Mouse (Mus musculus) A20 (cell line): ENCODE measurements around the gene Ccr6.
"Not testable (repeated sequence)": the region's sequence is repeated elsewhere in the genome, so short reads cannot be mapped to it uniquely, and the experiment has no call there.

Source experiments
- DNase-seq: peaks from one replicate; pipeline ENCODE4 v3.0.0-alpha.2; 2011; ENCODE audit warnings: low read depth, low spot score

Ccr6 gene

GRCm38 (mm10) chr17:8235743-8236142 lies at the start of gene Ccr6:
Gene Ccr6 (plus strand): TSS chr17:8236043.
- no peak for DNase-seq

- DNase-seq = no peak
Observed at GRCm38 (mm10) chr17:8193678-8194077, 42.2 kb upstream of the Ccr6 start.

DNA sequence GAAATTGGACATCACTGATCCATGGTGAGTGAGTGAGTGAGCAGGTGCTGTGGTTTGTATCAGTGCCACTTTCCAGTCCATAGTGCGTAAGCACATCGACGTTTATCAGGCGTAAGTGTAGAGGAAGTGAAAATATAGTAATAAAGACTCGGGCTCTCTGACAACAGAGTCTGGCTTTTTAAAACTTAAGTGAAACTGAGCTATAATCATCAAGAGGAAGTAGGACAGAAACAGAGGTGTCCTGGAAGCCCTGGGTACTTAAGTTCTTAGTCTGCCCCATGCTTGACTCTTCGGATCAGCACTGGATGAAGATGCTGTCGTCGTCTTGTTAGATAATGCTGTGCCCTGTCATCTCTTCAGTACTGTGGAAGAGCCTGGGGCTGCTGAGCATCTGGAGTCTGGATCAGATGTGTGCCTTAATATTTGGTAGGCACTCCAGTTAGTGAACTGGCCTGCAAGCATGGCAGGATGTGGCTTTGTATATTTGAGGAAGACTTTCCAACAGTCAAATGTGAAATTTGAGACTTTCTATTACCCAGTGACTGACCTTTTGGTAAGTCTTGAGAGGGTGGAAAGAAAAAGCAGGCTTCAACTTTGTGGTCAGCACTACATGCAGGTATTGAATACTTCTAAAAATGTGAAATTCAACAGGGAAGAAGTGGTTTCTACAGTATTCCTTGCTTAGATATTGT lies 40.0 kb upstream of the Ccr6 start:
- DNase-seq = peak; percentile 86

DNA sequence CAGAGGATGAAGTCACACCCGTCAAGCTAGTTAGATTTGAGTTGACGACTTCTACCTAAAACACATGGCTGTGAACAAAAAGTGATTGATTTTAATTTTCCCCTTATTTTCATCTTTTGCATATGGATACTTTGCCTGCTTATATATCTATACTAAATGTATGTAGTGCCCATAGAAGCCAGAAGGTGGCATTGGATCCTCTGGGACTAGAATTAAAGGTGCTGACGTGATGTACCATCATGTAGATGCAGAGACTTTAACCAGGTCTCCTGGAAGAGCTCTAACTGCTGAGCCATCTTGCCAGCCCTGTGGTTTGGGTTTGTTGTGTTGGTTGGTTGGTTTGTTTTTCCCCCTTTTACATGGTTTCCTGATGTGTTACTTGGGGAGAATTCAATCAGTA lies 38.2 kb upstream of the Ccr6 start:
- DNase-seq = peak; percentile 30

- no peak for DNase-seq
Observed at GRCm38 (mm10) chr17:8199067-8199935, 36.5 kb upstream of the Ccr6 start.

DNA sequence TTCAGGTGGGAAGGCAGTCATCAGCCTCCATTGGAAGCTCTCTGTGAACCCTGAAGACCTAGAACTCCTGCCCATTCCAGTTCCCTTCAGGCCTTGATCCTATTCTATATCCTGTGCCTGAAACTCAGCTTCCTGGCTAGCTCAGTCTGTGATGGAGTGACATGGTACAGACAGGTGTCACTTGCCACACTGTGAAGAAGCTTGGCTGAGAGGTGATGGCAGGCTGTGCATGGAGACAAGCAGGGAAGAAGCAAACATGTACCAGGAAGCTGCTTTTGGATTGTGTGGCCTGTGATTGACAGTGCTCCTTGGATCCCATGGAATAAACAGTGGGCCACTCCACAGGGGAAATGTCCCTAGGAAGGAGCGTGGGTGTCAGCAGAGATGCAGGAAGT lies 35.9 kb upstream of the Ccr6 start:
- no peak for DNase-seq

- DNase-seq = no peak
Observed at GRCm38 (mm10) chr17:8203487-8203886, 32.4 kb upstream of the Ccr6 start.

- DNase-seq = not testable (repeated sequence)
Observed at GRCm38 (mm10) chr17:8205221-8205631, 30.6 kb upstream of the Ccr6 start.

DNA sequence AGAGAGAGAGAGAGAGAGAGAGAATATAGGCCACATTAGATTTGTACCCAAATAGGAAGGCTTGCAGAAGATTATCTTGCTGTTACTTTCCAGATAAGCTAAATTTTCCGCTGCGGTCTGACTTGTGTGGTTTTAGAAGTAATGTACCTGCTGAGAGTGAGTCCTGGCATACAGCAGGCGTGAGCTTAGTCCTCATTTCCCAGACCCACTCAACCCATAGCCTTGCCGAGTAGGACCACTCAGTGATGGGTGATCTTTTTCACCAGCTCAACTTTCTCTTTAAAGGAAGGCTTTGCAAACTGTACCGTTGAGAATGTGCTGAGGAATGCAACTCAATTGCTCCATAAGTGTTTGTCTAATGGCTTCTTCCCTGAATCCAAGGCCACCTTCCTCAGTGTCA lies 29.2 kb upstream of the Ccr6 start:
- no peak for DNase-seq

GRCm38 (mm10) chr17:8209696-8210095 lies 26.1 kb upstream of the Ccr6 start:
- DNase-seq = no peak

- DNase-seq = no peak
Observed at GRCm38 (mm10) chr17:8210170-8210569, 25.7 kb upstream of the Ccr6 start.

- no peak for DNase-seq
Observed at GRCm38 (mm10) chr17:8210675-8211074, 25.2 kb upstream of the Ccr6 start.

DNA sequence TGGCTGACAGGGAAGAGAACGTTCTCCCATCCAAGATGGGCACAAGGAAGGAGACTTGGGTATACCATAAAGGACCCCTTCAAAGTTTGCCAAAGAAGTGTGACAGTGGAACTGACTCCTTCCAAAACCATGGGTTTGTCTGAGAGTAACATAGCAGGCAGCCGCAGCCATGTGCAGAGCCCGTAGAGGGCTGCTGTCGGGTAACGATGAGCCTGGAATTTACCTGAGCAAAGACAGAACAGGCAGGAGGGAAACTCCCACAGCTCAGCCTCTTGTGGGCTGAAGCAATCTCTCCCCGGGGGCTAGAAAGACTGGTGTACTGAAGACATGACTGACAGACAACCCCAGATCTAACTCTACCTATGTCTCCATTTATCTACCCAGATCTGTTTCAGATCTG lies 24.4 kb upstream of the Ccr6 start:
- DNase-seq = no peak

DNA sequence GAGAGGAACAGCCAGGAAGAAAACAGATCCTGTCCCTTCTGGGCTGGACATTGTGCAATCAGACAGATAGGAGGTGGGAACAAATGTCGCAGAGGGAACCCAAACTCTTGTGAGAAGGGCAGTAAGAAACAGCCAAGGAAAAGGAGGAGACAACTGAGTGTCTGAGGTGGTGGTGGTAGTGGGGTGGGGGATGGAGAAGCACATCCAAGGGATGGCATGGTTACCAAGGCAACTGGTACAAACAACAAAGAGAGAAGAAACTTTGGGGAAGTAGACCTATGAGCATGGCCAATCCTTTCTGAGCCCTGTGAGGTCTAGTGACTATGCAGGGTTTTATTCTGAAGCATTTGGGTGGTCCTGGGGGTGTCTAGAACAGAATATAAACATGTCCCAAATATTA lies 21.5 kb upstream of the Ccr6 start:
- no peak for DNase-seq

GRCm38 (mm10) chr17:8215016-8215745 lies 20.7 kb upstream of the Ccr6 start:
- no peak for DNase-seq

- DNase-seq = no peak
Observed at GRCm38 (mm10) chr17:8223225-8223624, 12.6 kb upstream of the Ccr6 start.

- DNase-seq = no peak
Observed at GRCm38 (mm10) chr17:8224072-8224471, 11.8 kb upstream of the Ccr6 start.

- peak; percentile 57 for DNase-seq
Observed at GRCm38 (mm10) chr17:8225166-8225565, 10.7 kb upstream of the Ccr6 start.

DNA sequence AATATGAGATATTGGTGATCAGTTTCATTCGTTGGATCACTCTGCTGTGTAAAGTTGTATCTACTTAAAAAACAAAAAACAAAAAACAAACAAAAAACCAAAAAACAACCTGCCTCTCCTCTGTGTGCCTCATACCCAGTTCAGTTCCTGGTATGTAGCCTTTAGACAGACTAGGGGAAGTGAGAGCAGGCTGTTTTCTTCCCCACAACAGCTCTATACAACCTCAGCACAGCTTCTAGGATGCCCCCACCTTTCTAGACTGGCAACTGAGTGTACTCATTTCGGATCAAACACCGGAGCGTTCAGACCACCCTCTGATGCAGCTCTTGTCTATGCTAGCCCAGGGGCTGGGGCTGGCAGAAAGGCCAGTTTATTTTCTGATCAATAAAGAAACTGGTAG lies 10.1 kb upstream of the Ccr6 start:
- peak; percentile 77 for DNase-seq

DNA sequence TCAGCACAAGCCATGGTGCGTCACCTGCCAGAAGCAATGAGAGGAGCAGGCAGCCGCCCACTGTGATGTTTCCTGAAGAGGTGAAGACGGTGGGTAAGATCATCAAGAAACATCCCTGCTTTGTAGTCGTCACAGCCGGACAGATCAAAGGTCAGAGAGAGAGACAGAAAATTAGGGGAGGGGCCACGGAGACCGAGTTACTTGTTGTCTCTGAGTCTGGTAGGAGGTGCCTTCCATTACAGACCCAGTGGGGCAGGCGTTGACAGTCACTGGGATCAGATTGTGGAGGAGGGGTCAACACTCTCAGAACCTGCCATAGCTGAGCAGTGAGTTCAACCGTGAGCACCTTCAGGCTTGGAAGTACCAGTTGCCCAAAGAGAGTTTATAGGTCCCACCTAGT lies 7.2 kb upstream of the Ccr6 start:
- DNase-seq = no peak

DNA sequence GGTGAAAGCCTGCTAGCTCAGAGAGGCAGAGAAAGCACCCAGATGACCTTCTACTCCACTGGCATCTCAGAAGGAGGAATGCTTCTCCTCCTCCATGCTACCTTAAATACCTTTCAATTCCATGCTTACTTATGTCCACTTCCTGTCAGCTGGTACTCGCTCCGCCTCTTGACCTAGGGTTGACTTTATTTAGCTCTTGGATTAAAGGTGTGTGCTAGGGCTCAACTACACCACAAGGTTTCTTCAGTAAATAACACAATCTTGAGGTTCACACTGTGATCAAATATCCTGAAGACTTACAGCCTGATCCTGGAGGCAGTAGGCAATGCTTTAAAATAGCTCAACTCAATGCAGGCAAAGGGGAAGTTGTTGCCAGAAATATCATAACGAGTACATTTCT lies 6.2 kb upstream of the Ccr6 start:
- DNase-seq = no peak

DNA sequence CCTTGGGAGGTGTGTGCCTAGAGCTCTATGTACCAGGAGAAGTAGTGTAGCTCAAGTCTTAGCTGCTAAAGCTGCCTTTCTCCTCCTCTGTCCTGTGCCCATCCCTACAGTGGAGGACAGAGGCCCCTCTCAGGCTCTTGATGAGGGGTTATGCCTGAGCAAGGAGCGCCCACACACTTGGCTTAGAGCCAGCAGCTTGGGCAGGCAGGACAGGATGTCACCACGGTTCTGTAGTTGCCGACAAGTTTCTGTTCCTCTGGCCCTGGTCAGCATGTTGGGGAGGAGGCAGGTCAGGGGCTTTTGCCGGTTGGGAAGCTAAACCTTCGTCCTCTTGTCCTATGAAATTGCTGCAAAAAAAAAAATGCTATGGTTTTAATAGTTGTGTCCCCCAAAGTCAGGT lies 3.8 kb upstream of the Ccr6 start:
- DNase-seq = peak; percentile 81
